Mouse (Mus musculus) kidney, adult 2 months (tissue): Measurements from ENCODE around the gene 1110012L19Rik. TPM values are rescaled to one million over a fixed set of nuclear protein-coding genes. Genes with fewer than 3 reads are reported as not detected.
"Not testable (repeated sequence)": the region's sequence is repeated elsewhere in the genome, so short reads cannot be mapped to it uniquely, and the experiment has no call there.

Experiments
- DNase-seq: peaks from one replicate; pipeline ENCODE4 v3.0.0; 2021
- H3K27ac ChIP-seq: fragments of 200-500 bp; 2 replicates; pipeline ENCODE4 v1.5.1; 2012; ENCODE audit warnings: low read depth, low read length, control low read depth, inconsistent platforms; ENCODE audit not compliant: insufficient read depth
- H3K27me3 ChIP-seq: fragments of 200-500 bp; replicated peaks from 2 replicates; pipeline ENCODE4 v1.6.1; 2012; ENCODE audit warnings: mild to moderate bottlenecking, moderate library complexity, low read length, inconsistent platforms; ENCODE audit not compliant: control insufficient read depth, insufficient read depth
- H3K36me3 ChIP-seq: fragments of 200-500 bp; 2 replicates; pipeline ENCODE4 v1.6.1; 2012; ENCODE audit warnings: mild to moderate bottlenecking, moderate library complexity, low read length, inconsistent platforms; ENCODE audit not compliant: control insufficient read depth, insufficient read depth
- H3K4me1 ChIP-seq: fragments of 200-500 bp; 2 replicates; pipeline ENCODE4 v1.6.1; 2011; ENCODE audit warnings: low read length; ENCODE audit not compliant: control insufficient read depth, insufficient read depth
- H3K4me3 ChIP-seq: fragments of 200-500 bp; 2 replicates; pipeline ENCODE4 v1.5.1; 2011; ENCODE audit warnings: mild to moderate bottlenecking, low read depth, low read length, control low read depth; ENCODE audit not compliant: insufficient read depth
- CTCF ChIP-seq: fragments of 200-500 bp; conservative IDR thresholded peaks from 2 replicates; pipeline ENCODE4 v1.5.1; 2011; ENCODE audit warnings: low read depth, mild to moderate bottlenecking, control low read depth, low read length, moderate library complexity, mixed read lengths; ENCODE audit not compliant: insufficient read depth, insufficient read length
- POLR2A ChIP-seq: fragments of 200-500 bp; IDR thresholded peaks from one replicate; pipeline ENCODE4 v1.6.1; 2011; ENCODE audit warnings: low read depth, low read length, control low read depth
- WGBS: fragments of 180-500 bp; shearing (Covaris S2); methylation state at CpG from one replicate; pipeline ENCODE4 v1.1.7; 2018; 5-methylcytosine and 5-hydroxymethylcytosine counted together
- polyA plus RNA-seq: library from polyadenylated mRNA; depleted of rRNA; stranded (reverse); fragments of >200 nt; gene quantifications from 2 replicates; pipeline ENCODE4 v1.2.3, GENCODE M21; 2012; rRNA removed

1110012L19Rik gene
- polyA plus RNA-seq, 1 experiment: 12.3 TPM

DNA sequence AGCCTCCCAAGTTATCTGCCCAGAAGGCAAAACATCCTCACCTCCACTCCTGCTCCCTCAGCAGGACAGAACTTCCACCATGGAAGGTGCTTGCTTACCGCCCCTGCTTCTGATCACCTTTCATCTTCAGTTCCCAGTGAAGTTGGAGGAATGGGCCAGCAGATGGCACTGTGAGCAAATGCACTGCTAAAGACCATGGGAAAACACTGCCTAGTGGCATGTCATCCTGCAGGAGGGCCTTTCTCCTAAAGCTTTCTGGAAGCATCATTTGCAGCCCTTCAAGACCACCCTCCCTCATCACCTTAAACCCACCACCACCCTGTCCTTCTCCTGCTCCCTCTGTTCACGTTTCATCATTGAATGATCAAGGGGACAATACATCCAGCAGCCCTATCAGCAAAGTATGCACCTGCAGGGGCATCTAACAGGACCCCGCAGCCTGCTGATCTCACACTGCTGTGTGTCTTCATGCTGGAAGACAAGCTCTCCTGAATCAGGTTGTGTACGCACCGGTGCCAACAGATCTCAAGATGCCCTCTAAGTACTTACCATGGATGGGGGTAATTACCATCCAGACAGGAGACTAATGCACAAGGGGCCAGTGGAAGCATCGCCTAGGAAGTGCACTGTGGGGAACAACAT is 11.1 kb upstream of the 1110012L19Rik start:
- H3K27me3 ChIP-seq, H3K36me3 ChIP-seq, H3K4me3 ChIP-seq, DNase-seq, H3K4me1 ChIP-seq, H3K27ac ChIP-seq: not testable (repeated sequence)
- 68% methylated on average over 5 of the region's 6 CpGs for WGBS
- TF ChIP-seq CTCF: 0 out of 2 replicates have a peak, but pooled peaks have one; percentile 13

- WGBS: 20% methylated on average over 3 of the region's 3 CpGs
- Histone ChIP-seq H3K4me1 (peaks cover 4% of the 10 kb centered on the region; the same call in 1 of the 2 replicates), H3K36me3 (no peaks in the 10 kb centered on the region), H3K27me3 (no peaks in the 10 kb centered on the region), H3K27ac (peak overlapping the region; percentile 65; the same call in 1 of the 2 replicates), H3K4me3 (peak overlapping the region; percentile 83)
- DNase-seq: no peak
- no peak for TF ChIP-seq CTCF
- no peak for TF ChIP-seq POLR2A
These were observed 781 bp upstream of the 1110012L19Rik start for GRCm38 (mm10) chrX:70384917-70385275.

GRCm38 (mm10) chrX:70385962-70386351 is 280 bp downstream of the 1110012L19Rik start:
- Histone ChIP-seq H3K27me3 (no peaks in the 10 kb centered on the region), H3K4me1 (peaks cover 4% of the 10 kb centered on the region; the same call in 1 of the 2 replicates), H3K4me3 (peak overlapping the region; percentile 83), H3K27ac (peak overlapping the region; percentile 98), H3K36me3 (no peaks in the 10 kb centered on the region)
- TF ChIP-seq CTCF: no peak
- 0% methylated on average over 11 of the region's 11 CpGs for WGBS
- DNase-seq: no peak

GRCm38 (mm10) chrX:70392636-70393035 is 7.0 kb downstream of the 1110012L19Rik start:
- not testable (repeated sequence) for H3K27me3 ChIP-seq, H3K4me1 ChIP-seq, H3K36me3 ChIP-seq, DNase-seq, H3K4me3 ChIP-seq, H3K27ac ChIP-seq

- not testable (repeated sequence) for H3K27ac ChIP-seq, H3K36me3 ChIP-seq, H3K4me3 ChIP-seq, H3K27me3 ChIP-seq, H3K4me1 ChIP-seq, DNase-seq
- 59% methylated on average over 3 of the region's 3 CpGs for WGBS
These were observed 39.8 kb downstream of the 1110012L19Rik start for GRCm38 (mm10) chrX:70425473-70425872.

Other genes starting within 250 kb of the 1110012L19Rik start
- gene Ids, start 20.8 kb upstream of the 1110012L19Rik start, polyA plus RNA-seq: 40.7 and 42.4 TPM in 2 replicates
- gene Tmem185a, start 91.3 kb downstream of the 1110012L19Rik start, polyA plus RNA-seq: 39.5 and 40.3 TPM in 2 replicates